14 mouse cellular contexts compared by ENCODE assay signal in genomic region chr3:38151821-38152220, GRCm38 (mm10).
"Had no signal": no experiment of that assay in that cellular context is flagged by ENCODE, and none has a peak within 500 bp of the region (broad histone marks: within the 10 kb centered on the region; RNA-seq: fewer than 3 reads in every experiment).

No protein-coding gene starts in this region.

- H3K9ac ChIP-seq: hindbrain, embryonic 15.5 days; limb, embryonic 15.5 days; neural tube, embryonic 15.5 days had no signal

- H3K4me1 ChIP-seq: hindbrain, embryonic 15.5 days; limb, embryonic 15.5 days; midbrain, embryonic 10.5 days; neural tube, embryonic 15.5 days had no signal

- H3K27ac ChIP-seq: hindbrain, embryonic 15.5 days; kidney, postnatal 0 days; limb, embryonic 15.5 days; midbrain, embryonic 10.5 days; neural tube, embryonic 15.5 days had no signal

- H3K27me3 ChIP-seq: hindbrain, embryonic 15.5 days; limb, embryonic 15.5 days; neural tube, embryonic 15.5 days had no signal

- H3K9me3 ChIP-seq: hindbrain, embryonic 15.5 days; limb, embryonic 15.5 days; midbrain, embryonic 10.5 days; neural tube, embryonic 15.5 days had no signal

- H3K4me3 ChIP-seq: hindbrain, embryonic 15.5 days; limb, embryonic 15.5 days; midbrain, embryonic 10.5 days; myocyte; neural tube, embryonic 15.5 days had no signal

- DNase-seq: kidney, adult 11 months; layer of hippocampus, adult 9-11 months; layer of hippocampus, postnatal 36 days; lung, postnatal 4 days; midbrain, embryonic 14.5 days; right cerebral cortex, adult 18-20 months; right cerebral cortex, postnatal 25 days; thymus, postnatal 4 days had no signal

- H3K36me3 ChIP-seq: hindbrain, embryonic 15.5 days; limb, embryonic 15.5 days; midbrain, embryonic 10.5 days; neural tube, embryonic 15.5 days had no signal

- H3K4me2 ChIP-seq: hindbrain, embryonic 15.5 days; limb, embryonic 15.5 days; neural tube, embryonic 15.5 days had no signal
